Mouse (Mus musculus): ENCODE results near the gene Armc3. TPM values are rescaled to one million over a fixed set of nuclear protein-coding genes. Genes with fewer than 3 reads are reported as not detected.

Gene Armc3
- polyA plus RNA-seq, 1 experiment from 2014 or later: 1.4 TPM

DNA sequence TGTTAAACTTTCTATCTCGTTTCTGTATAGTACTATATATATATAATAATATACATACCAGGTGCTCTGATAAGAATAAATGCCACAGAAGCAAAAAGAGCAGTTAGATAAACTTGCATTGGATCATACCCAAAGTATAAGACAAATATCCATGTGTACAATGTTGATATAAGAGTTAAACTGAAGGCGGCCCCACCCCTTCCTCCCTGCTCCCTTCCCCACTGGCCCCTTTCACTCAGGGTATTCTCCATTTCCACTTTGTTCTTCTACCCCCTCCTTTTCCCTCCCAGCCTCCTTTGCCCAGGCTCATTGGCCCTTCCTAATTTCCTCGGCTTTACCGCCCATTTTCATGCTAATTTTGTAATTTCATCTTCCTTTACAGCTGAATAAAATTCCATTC is 36.5 kb downstream of the Armc3 start:
- H3K27ac ChIP-seq (replicated peaks): no peak overlapping the region
- no peak for ATAC-seq (ENCODE audit: low FRiP score, low read depth)
- H3K27me3 ChIP-seq: no peaks in the 10 kb centered on the region
- 52% methylated on average over 4 of the region's 4 CpGs for WGBS
- no peak overlapping the region for H3K4me3 ChIP-seq
- no peaks in the 10 kb centered on the region for H3K4me1 ChIP-seq (replicated peaks)
- no peaks in the 10 kb centered on the region for H3K36me3 ChIP-seq
- H3K9ac ChIP-seq: no peak overlapping the region
- peaks cover 3% of the 10 kb centered on the region; the same call in 1 of the 2 replicates for H3K9me3 ChIP-seq
- H3K4me2 ChIP-seq: no peak overlapping the region

DNA sequence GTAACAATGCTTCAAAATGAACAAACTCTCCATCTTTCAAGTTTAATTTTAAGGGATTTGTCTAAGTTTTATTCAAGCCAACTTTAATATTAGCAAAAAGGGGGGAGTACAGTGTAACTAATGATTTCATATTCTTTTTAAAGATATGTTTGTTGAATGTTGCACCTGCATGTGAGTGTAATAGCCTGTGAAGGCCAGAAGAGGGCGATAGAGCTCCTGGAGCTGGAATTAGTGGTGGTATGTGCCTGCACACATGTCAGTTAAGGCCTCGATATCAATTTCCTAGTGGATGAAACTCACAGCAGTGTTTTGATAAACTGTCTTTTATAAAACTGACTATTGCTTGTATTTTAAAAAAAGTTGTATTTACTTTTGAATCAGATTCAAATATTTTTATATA is 39.7 kb downstream of the Armc3 start:
- Histone ChIP-seq H3K27me3 (no peaks in the 10 kb centered on the region), H3K36me3 (no peaks in the 10 kb centered on the region), H3K4me2 (no peak overlapping the region), H3K9me3 (no peaks in the 10 kb centered on the region), H3K4me1 (replicated peaks) (no peaks in the 10 kb centered on the region), H3K4me3 (no peak overlapping the region), H3K27ac (replicated peaks) (no peak overlapping the region), H3K9ac (no peak overlapping the region)
- 78% methylated on average over 2 of the region's 2 CpGs for WGBS
- no peak for ATAC-seq (ENCODE audit: low FRiP score, low read depth)

- ATAC-seq (ENCODE audit: low FRiP score, low read depth): no peak
- Histone ChIP-seq H3K9ac (no peak overlapping the region), H3K27me3 (no peaks in the 10 kb centered on the region), H3K36me3 (no peaks in the 10 kb centered on the region), H3K27ac (replicated peaks) (no peak overlapping the region), H3K4me3 (no peak overlapping the region), H3K4me1 (replicated peaks) (no peaks in the 10 kb centered on the region), H3K4me2 (no peak overlapping the region), H3K9me3 (no peaks in the 10 kb centered on the region)
- WGBS: 79% methylated on average over 11 of the region's 11 CpGs
Observed at GRCm38 (mm10) chr2:19249611-19250010, 50.5 kb downstream of the Armc3 start.

GRCm38 (mm10) chr2:19255037-19255436 is 55.9 kb downstream of the Armc3 start:
- ATAC-seq (ENCODE audit: low FRiP score, low read depth): no peak
- WGBS: 86% methylated on average over 3 of the region's 3 CpGs
- H3K36me3 ChIP-seq: no peaks in the 10 kb centered on the region

DNA sequence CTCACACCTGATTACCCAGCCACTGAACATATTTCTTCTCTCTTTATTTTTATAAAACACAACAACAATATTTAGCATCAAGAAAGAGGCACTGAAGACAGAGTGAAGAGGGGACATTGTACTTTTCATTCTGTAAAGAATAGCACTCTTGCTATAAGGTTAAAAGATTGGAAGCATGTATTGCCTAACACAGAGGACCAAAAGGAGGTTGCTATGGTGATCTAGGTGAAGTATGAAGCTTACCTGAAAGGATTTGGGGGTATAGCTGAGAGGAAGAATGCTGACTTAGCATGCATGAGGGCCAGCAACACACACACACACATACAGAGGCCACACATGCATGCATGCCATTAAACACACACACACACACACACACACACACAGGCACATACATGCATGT is 58.2 kb downstream of the Armc3 start:
- Histone ChIP-seq H3K36me3 (no peaks in the 10 kb centered on the region), H3K4me1 (replicated peaks) (no peaks in the 10 kb centered on the region), H3K9ac (no peak overlapping the region), H3K27ac (replicated peaks) (no peak overlapping the region), H3K9me3 (no peaks in the 10 kb centered on the region), H3K27me3 (no peaks in the 10 kb centered on the region), H3K4me3 (no peak overlapping the region), H3K4me2 (no peak overlapping the region)
- no peak for ATAC-seq (ENCODE audit: low FRiP score, low read depth)

More at GRCm38 (mm10) chr2:19255037-19255436, 55.9 kb downstream of the Armc3 start:
- Histone ChIP-seq H3K4me3 (no peak overlapping the region), H3K4me2 (no peak overlapping the region), H3K27ac (replicated peaks) (no peak overlapping the region), H3K9me3 (no peaks in the 10 kb centered on the region), H3K4me1 (replicated peaks) (no peaks in the 10 kb centered on the region), H3K9ac (no peak overlapping the region), H3K27me3 (no peaks in the 10 kb centered on the region)

GRCm38 (mm10) chr2:19260399-19260798 is 61.3 kb downstream of the Armc3 start:
- no peak for ATAC-seq (ENCODE audit: low FRiP score, low read depth)
- Histone ChIP-seq H3K4me2 (no peak overlapping the region), H3K4me1 (replicated peaks) (no peaks in the 10 kb centered on the region), H3K4me3 (no peak overlapping the region), H3K36me3 (no peaks in the 10 kb centered on the region), H3K27ac (replicated peaks) (no peak overlapping the region), H3K27me3 (no peaks in the 10 kb centered on the region), H3K9ac (no peak overlapping the region), H3K9me3 (no peaks in the 10 kb centered on the region)
- WGBS: 78% methylated on average over 6 of the region's 6 CpGs

DNA sequence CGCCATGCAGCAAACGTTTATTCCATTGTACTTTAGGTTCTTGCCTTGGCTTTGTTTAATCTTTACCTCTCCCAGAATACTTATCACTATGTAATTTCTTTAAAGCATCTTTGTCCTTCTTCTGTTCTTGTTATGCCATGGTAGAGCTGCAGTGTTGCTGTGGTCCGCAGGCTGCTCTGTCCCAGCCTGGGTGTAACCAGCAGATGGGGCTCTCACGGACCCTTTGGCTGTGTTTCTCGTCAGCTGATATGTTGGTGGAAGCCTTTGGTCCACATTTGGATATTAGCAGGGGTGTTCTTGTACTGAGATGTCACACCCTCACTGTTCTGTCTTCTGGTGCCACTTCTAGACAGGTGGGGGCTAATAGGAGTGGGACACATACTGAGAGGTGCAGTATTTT is 64.3 kb downstream of the Armc3 start:
- Histone ChIP-seq H3K27me3 (no peaks in the 10 kb centered on the region), H3K36me3 (no peaks in the 10 kb centered on the region), H3K9ac (no peak overlapping the region), H3K4me2 (no peak overlapping the region), H3K9me3 (no peaks in the 10 kb centered on the region), H3K4me1 (replicated peaks) (no peaks in the 10 kb centered on the region), H3K27ac (replicated peaks) (no peak overlapping the region), H3K4me3 (no peak overlapping the region)
- ATAC-seq (ENCODE audit: low FRiP score, low read depth): no peak
- WGBS: 56% methylated on average over 5 of the region's 5 CpGs

GRCm38 (mm10) chr2:19265834-19266233 is 66.7 kb downstream of the Armc3 start:
- ATAC-seq (ENCODE audit: low FRiP score, low read depth): no peak
- Histone ChIP-seq H3K4me2 (no peak overlapping the region), H3K9ac (no peak overlapping the region), H3K9me3 (no peaks in the 10 kb centered on the region), H3K4me3 (no peak overlapping the region), H3K36me3 (no peaks in the 10 kb centered on the region), H3K27me3 (no peaks in the 10 kb centered on the region), H3K4me1 (replicated peaks) (no peaks in the 10 kb centered on the region), H3K27ac (replicated peaks) (no peak overlapping the region)
- WGBS: 80% methylated on average over 2 of the region's 2 CpGs

- H3K4me3 ChIP-seq: no peak overlapping the region
- H3K36me3 ChIP-seq: no peaks in the 10 kb centered on the region
- no peak overlapping the region for H3K27ac ChIP-seq (replicated peaks)
- H3K9me3 ChIP-seq: no peaks in the 10 kb centered on the region
- no peak for ATAC-seq (ENCODE audit: low FRiP score, low read depth)
- no peaks in the 10 kb centered on the region for H3K4me1 ChIP-seq (replicated peaks)
- no peak overlapping the region for H3K4me2 ChIP-seq
- no peaks in the 10 kb centered on the region for H3K27me3 ChIP-seq
- WGBS: 65% methylated on average over 2 of the region's 2 CpGs
- H3K9ac ChIP-seq: no peak overlapping the region
Observed at GRCm38 (mm10) chr2:19267396-19267795, 68.3 kb downstream of the Armc3 start.

DNA sequence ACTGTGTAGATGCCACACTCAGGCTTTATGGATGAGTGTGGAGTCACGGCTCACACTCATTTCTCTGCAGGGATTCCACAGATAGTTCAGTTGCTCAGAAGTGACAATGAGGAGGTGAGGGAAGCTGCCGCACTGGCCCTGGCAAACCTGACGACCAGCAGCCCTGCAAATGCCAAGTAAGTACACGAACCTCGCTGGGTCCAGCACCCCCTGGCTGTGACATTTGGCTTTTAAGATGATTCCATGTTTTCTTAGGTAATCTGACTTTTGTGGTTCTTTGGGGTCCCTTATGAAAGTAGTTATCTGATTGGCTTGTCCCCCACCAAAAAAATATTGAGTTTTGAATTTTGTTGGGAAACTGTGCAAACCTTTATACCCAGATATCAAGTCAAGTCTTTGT is 70.9 kb downstream of the Armc3 start:
- no peak overlapping the region for H3K27ac ChIP-seq (replicated peaks)
- 55% methylated on average over 5 of the region's 5 CpGs for WGBS
- no peak overlapping the region for H3K4me2 ChIP-seq
- no peaks in the 10 kb centered on the region for H3K4me1 ChIP-seq (replicated peaks)
- H3K9ac ChIP-seq: no peak overlapping the region
- no peaks in the 10 kb centered on the region for H3K9me3 ChIP-seq
- H3K27me3 ChIP-seq: no peaks in the 10 kb centered on the region
- H3K36me3 ChIP-seq: no peaks in the 10 kb centered on the region
- no peak for ATAC-seq (ENCODE audit: low FRiP score, low read depth)
- no peak overlapping the region for H3K4me3 ChIP-seq

DNA sequence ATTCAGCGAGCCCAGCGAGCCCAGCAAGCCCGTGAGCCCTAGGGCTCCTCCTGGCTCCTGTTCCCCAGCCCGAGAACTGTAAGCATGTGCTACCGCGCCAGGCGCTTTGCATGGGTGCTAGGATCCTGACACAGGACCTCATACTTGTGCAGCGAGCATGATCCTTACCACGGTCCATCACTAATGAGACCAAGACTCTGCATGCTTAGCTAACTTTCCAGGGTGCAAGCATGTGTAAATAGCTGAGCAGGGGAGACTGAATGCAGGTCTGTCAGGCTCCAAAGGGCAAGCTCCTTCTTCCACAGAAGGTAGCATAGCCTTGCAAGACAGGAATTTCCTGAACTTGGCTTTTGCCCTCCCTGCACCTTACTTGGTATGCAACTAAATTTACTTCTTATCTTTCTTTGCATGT is 71.6 kb downstream of the Armc3 start:
- 46% methylated on average over 9 of the region's 9 CpGs for WGBS
- ATAC-seq (ENCODE audit: low FRiP score, low read depth): no peak
- no peaks in the 10 kb centered on the region for H3K4me1 ChIP-seq (replicated peaks)
- no peaks in the 10 kb centered on the region for H3K27me3 ChIP-seq
- H3K9me3 ChIP-seq: no peaks in the 10 kb centered on the region
- no peaks in the 10 kb centered on the region for H3K36me3 ChIP-seq
- no peak overlapping the region for H3K9ac ChIP-seq
- H3K4me2 ChIP-seq: no peak overlapping the region
- H3K4me3 ChIP-seq: no peak overlapping the region
- H3K27ac ChIP-seq (replicated peaks): no peak overlapping the region

- no peak for ATAC-seq (ENCODE audit: low FRiP score, low read depth)
- Histone ChIP-seq H3K27me3 (no peaks in the 10 kb centered on the region), H3K4me1 (replicated peaks) (no peaks in the 10 kb centered on the region), H3K4me3 (no peak overlapping the region), H3K36me3 (no peaks in the 10 kb centered on the region), H3K9ac (no peak overlapping the region), H3K27ac (replicated peaks) (no peak overlapping the region), H3K4me2 (no peak overlapping the region), H3K9me3 (no peaks in the 10 kb centered on the region)
- 50% methylated on average over 2 of the region's 2 CpGs for WGBS
Observed at GRCm38 (mm10) chr2:19274583-19274982, 75.5 kb downstream of the Armc3 start.
